19 mouse cellular contexts compared by ENCODE assay signal in the genomic region with DNA sequence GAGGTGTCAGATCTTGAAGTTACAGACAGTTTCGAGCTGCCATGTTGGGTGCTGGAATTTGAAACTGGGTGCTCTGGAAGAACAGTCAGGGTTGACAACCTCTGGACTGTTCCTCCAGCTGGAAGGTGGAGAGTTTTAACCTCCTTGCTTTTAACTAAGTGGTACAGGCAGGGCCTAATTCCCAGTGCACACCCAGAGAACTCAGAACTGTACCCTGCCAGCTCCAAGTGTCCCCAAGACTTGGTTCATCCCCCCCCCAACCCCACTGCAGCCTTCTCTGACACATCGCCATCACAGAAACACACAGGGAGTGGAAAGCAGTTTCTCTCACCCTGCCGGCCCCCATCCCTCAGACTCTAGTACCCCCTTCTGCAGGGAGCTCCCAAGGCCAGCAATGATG.
DNase-seq lines count a peak whose midpoint lies in the region; ATAC-seq lines count a peak whose summit lies in the region.
"Had no signal": no experiment of that assay in that cellular context is flagged by ENCODE, and none has a peak within 500 bp of the region (broad histone marks: within the 10 kb centered on the region; RNA-seq: fewer than 3 reads in every experiment).

No protein-coding gene starts in this region.

- H3K36me3 ChIP-seq in midbrain, embryonic 11.5 days (ENCODE audit: control insufficient read depth, insufficient read depth, low read length) = no peaks in the 10 kb centered on the region
- no peaks in the 10 kb centered on the region for H3K36me3 ChIP-seq in midbrain, embryonic 16.5 days (ENCODE audit: control insufficient read depth, insufficient read depth, low read length)
- H3K36me3 ChIP-seq: G1E had no signal

- 78% methylated on average over 3 of the region's 3 CpGs for WGBS in midbrain, embryonic 11.5 days
- 67% methylated on average over 3 of the region's 3 CpGs for WGBS in midbrain, embryonic 16.5 days

- H3K9ac ChIP-seq in midbrain, embryonic 11.5 days (ENCODE audit: low read length) = no peak overlapping the region
- no peak overlapping the region for H3K9ac ChIP-seq in midbrain, embryonic 16.5 days (ENCODE audit: low read depth, low read length)

- H3K9me3 ChIP-seq in midbrain, embryonic 11.5 days (ENCODE audit: control insufficient read depth, low read length) = no peaks in the 10 kb centered on the region
- no peaks in the 10 kb centered on the region for H3K9me3 ChIP-seq in midbrain, embryonic 16.5 days (replicated peaks; ENCODE audit: control insufficient read depth, low read length, poor library complexity, severe bottlenecking)
- H3K9me3 ChIP-seq: G1E had no signal

- peak; percentile 80 for DNase-seq in heart, adult 11 months
- no peak for DNase-seq in heart, postnatal 4 days
- DNase-seq in midbrain, embryonic 11.5 days (ENCODE audit: low spot score, missing footprints) = peak; percentile 69
- DNase-seq: adrenal gland, adult 2 months; adrenal gland, adult 8-10 months; adrenal gland, postnatal 10 days; adrenal gland, postnatal 14 days; adrenal gland, postnatal 25 days; adrenal gland, postnatal 36 days; B cell, adult 2 months; cerebellum, adult 11 months; cerebellum, adult 11-12 months; cerebellum, adult 18-20 months had no signal

- H3K4me1 ChIP-seq in midbrain, embryonic 11.5 days (ENCODE audit: control insufficient read depth, insufficient read depth, low read length) = peaks cover 12% of the 10 kb centered on the region
- peaks cover 10% of the 10 kb centered on the region for H3K4me1 ChIP-seq in midbrain, embryonic 16.5 days (ENCODE audit: control insufficient read depth, insufficient read depth, low read length)

- H3K27ac ChIP-seq in midbrain, embryonic 11.5 days (ENCODE audit: low read depth, low read length) = no peak overlapping the region
- H3K27ac ChIP-seq in midbrain, embryonic 16.5 days (ENCODE audit: low read length) = no peak overlapping the region

- no peak overlapping the region for H3K4me3 ChIP-seq in midbrain, embryonic 11.5 days (ENCODE audit: low read depth, low read length)
- no peak overlapping the region for H3K4me3 ChIP-seq in midbrain, embryonic 16.5 days (ENCODE audit: low read depth, low read length)

- no peak overlapping the region for H3K4me2 ChIP-seq in midbrain, embryonic 11.5 days
- no peak overlapping the region for H3K4me2 ChIP-seq in midbrain, embryonic 16.5 days (ENCODE audit: low read length)

- no peak for ATAC-seq in midbrain, embryonic 11.5 days (ENCODE audit: low FRiP score)
- ATAC-seq in midbrain, embryonic 16.5 days = no peak
- ATAC-seq: activated CD4-positive, CD25-positive, alpha-beta regulatory T cell, adult 4 months; CD4-positive, CD25-positive, alpha-beta regulatory T cell, adult 4 months; Patski had no signal

- H3K27me3 ChIP-seq in midbrain, embryonic 11.5 days (ENCODE audit: control insufficient read depth, insufficient read depth, low read length) = peaks cover 10% of the 10 kb centered on the region
- H3K27me3 ChIP-seq in midbrain, embryonic 16.5 days (ENCODE audit: control insufficient read depth, insufficient read depth, low read depth, low read length) = no peaks in the 10 kb centered on the region; the same call in 1 of the 2 replicates
- H3K27me3 ChIP-seq: CH12.LX had no signal
